Mouse (Mus musculus): Measurements from ENCODE around the gene Hsd17b12. TPM values are rescaled to one million over a fixed set of nuclear protein-coding genes. Genes with fewer than 3 reads are reported as not detected.

Gene Hsd17b12
- 95.1 TPM for polyA plus RNA-seq (2021)

GRCm38 (mm10) chr2:94157592-94158519 is at the start of gene Hsd17b12:
TSS of gene Hsd17b12 (minus strand) at chr2:94157964.
- ChIA-PET POLR2A (no interaction called here), CTCF (interaction anchor here (0.8 to 1.7 kb wide), 4 partner anchors 12 to 132 kb away, joined by 3 to 4 read pairs (median 3); no protein-coding TSS in a partner anchor)
- in situ Hi-C loops (cut with MboI; ENCODE audit: low pct_unique_long_range_greater_than_20kb) = no loop called here
- DNase-seq (ENCODE audit: low read depth, low spot score) (peak; percentile 99), ATAC-seq (peak; percentile 98)
- TF ChIP-seq CTCF (IDR thresholded peaks at IDR 0.05) = no peak
- H3K27me3 ChIP-seq = peaks cover 5% of the 10 kb centered on the region

- in situ Hi-C loops (cut with MboI; ENCODE audit: low pct_unique_long_range_greater_than_20kb) = no loop called here
- TF ChIP-seq CTCF (IDR thresholded peaks at IDR 0.05) = no peak
- no peak for ATAC-seq
- no peak for DNase-seq (ENCODE audit: low read depth, low spot score)
- ChIA-PET POLR2A (no interaction called here), CTCF (no interaction called here)
- H3K27me3 ChIP-seq = peaks cover 75% of the 10 kb centered on the region
Measured at GRCm38 (mm10) chr2:94184906-94185305, 27.1 kb upstream of the Hsd17b12 start.

- ATAC-seq (no peak), DNase-seq (ENCODE audit: low read depth, low spot score) (no peak)
- ChIA-PET POLR2A (interaction anchor here (0.6 kb wide), 1 partner anchor 45 kb away, joined by 4 read pairs; no protein-coding TSS in a partner anchor), CTCF (interaction anchor here (1.0 kb wide), 1 partner anchor 11 kb away, joined by 3 read pairs; no protein-coding TSS in a partner anchor)
- in situ Hi-C loops (cut with MboI; ENCODE audit: low pct_unique_long_range_greater_than_20kb) = no loop called here
- H3K27me3 ChIP-seq = peaks cover 75% of the 10 kb centered on the region
- no peak for TF ChIP-seq CTCF (IDR thresholded peaks at IDR 0.05)
Measured at GRCm38 (mm10) chr2:94184142-94184541, 26.4 kb upstream of the Hsd17b12 start.

DNA sequence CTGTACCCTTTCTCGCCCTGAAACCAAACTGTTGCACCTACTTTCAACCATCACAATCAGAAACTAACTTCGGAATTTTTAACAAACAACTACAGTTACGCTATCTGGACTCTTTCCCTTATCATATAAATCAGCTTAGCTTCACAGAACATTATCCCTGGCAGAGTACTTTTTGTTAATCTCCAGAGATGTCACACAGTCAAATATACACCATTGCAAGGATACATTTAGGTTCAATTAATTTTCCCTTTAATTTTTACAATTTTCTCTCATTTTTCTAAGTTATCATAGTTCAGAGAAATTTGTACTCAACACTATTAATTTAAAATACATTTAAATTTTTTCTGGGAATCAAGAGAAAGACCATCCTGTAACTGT is 21.3 kb upstream of the Hsd17b12 start:
- ATAC-seq = no peak
- in situ Hi-C loops (cut with MboI; ENCODE audit: low pct_unique_long_range_greater_than_20kb) = no loop called here
- no peak for DNase-seq (ENCODE audit: low read depth, low spot score)
- POLR2A ChIA-PET = no interaction called here
- CTCF ChIA-PET = interaction anchor here (0.7 to 1.2 kb wide), 2 partner anchors 11 to 66 kb away, joined by 3 read pairs; no protein-coding TSS in a partner anchor
- no peak for TF ChIP-seq CTCF (IDR thresholded peaks at IDR 0.05)
- peaks cover 44% of the 10 kb centered on the region for H3K27me3 ChIP-seq

DNA sequence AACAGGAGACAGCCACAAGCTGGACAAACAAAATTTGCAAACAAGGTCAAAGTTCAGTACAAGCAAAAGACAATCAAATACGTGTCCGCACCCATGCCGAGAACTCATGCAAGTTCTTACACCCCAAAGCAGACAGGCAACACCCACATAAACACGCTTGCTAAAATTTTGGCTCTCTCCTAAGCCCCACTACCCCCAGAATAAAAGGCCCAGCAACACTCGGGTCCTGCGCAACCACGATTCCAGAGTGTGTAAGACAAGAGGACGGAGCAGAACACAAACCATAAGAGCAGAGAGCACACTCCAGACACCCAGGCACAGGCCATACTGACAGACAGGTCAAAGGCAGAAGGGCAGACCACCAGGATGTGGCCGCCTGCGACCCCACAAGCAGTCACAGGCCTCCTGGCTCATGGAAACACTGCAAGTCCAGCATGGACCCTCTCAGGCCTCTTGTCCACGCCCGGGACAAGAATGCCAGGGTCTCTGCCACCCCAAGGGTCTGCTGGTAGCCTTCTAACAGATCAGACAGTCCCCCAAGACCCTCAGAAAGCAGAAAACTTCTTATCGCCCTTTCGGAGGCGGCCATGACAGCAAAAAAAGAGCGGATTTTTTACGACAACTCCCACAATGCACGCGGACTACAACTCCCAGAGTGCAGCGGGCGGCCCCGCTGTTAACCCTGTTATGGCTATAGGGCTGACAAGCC is 20.7 kb upstream of the Hsd17b12 start:
- ATAC-seq (peak; percentile 87), DNase-seq (ENCODE audit: low read depth, low spot score) (peak; percentile 44)
- ChIA-PET CTCF (interaction anchor here (0.7 to 1.2 kb wide), 2 partner anchors 12 to 66 kb away, joined by 3 read pairs; no protein-coding TSS in a partner anchor), POLR2A (no interaction called here)
- in situ Hi-C loops (cut with MboI; ENCODE audit: low pct_unique_long_range_greater_than_20kb) = no loop called here
- peaks cover 43% of the 10 kb centered on the region for H3K27me3 ChIP-seq
- no peak for TF ChIP-seq CTCF (IDR thresholded peaks at IDR 0.05)

DNA sequence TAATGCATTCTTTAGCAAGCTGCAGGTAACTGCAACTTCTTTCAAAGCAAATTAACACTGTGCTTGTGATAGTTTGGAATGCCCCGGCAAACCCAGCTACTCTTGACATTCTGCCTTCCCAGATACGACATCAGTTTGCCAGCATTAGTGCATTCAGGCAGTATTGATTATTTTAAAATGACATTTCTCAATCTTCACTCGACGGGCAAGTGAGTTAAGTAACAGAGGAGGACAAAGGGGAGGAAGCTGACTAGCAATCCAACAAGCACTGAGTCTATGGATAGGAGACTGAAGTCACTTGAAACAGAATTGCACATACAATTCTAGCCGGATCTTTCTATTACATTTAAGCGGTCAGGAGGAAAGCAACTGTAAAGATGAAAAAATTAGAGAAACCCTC is 19.5 kb upstream of the Hsd17b12 start:
- in situ Hi-C loops (cut with MboI; ENCODE audit: low pct_unique_long_range_greater_than_20kb) = no loop called here
- DNase-seq (ENCODE audit: low read depth, low spot score) (no peak), ATAC-seq (no peak)
- ChIA-PET POLR2A (no interaction called here), CTCF (interaction anchor here (1.5 kb wide), 1 partner anchor 9 kb away, joined by 3 read pairs; no protein-coding TSS in a partner anchor)
- TF ChIP-seq CTCF (IDR thresholded peaks at IDR 0.05) = no peak
- peaks cover 31% of the 10 kb centered on the region for H3K27me3 ChIP-seq

GRCm38 (mm10) chr2:94176381-94176780 is 18.6 kb upstream of the Hsd17b12 start:
- ChIA-PET POLR2A (interaction anchor here (1.0 kb wide), 1 partner anchor 27 kb away, joined by 3 read pairs; no protein-coding TSS in a partner anchor), CTCF (interaction anchor here (1.5 kb wide), 1 partner anchor 10 kb away, joined by 3 read pairs; no protein-coding TSS in a partner anchor)
- TF ChIP-seq CTCF (IDR thresholded peaks at IDR 0.05) = no peak
- in situ Hi-C loops (cut with MboI; ENCODE audit: low pct_unique_long_range_greater_than_20kb) = no loop called here
- H3K27me3 ChIP-seq = peaks cover 23% of the 10 kb centered on the region
- ATAC-seq (no peak), DNase-seq (ENCODE audit: low read depth, low spot score) (no peak)

GRCm38 (mm10) chr2:94173549-94173948 is 15.8 kb upstream of the Hsd17b12 start:
- POLR2A ChIA-PET = no interaction called here
- CTCF ChIA-PET = interaction anchor here (1.3 to 1.5 kb wide), 2 partner anchors 12 to 119 kb away, joined by 3 to 4 read pairs; no protein-coding TSS in a partner anchor
- no peaks in the 10 kb centered on the region for H3K27me3 ChIP-seq
- DNase-seq (ENCODE audit: low read depth, low spot score) (no peak), ATAC-seq (no peak)
- no peak for TF ChIP-seq CTCF (IDR thresholded peaks at IDR 0.05)
- in situ Hi-C loops (cut with MboI; ENCODE audit: low pct_unique_long_range_greater_than_20kb) = no loop called here

DNA sequence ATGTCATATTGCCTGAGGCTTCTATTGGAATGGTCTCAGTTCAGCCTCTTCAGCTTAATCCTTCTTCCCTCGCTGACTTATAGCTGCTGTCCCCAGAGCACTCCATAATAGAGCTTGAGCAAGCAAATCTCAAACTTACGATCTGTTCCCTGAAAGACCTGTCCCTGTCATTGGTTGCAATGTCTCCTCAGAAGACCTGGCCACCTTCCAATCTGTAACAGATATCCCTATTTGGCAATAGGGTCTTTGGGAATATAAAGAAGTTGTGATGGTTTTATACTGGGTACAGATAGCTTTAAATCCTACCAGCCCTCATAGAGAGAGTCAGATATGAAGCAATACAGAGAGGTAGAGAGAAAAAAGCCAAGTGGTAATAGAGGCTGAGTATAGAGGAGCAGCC is 5.4 kb upstream of the Hsd17b12 start:
- no peak for TF ChIP-seq CTCF (IDR thresholded peaks at IDR 0.05)
- ATAC-seq = no peak
- POLR2A ChIA-PET = no interaction called here
- DNase-seq (ENCODE audit: low read depth, low spot score) = no peak
- in situ Hi-C loops (cut with MboI; ENCODE audit: low pct_unique_long_range_greater_than_20kb) = no loop called here
- H3K27me3 ChIP-seq = peaks cover 24% of the 10 kb centered on the region
- CTCF ChIA-PET = interaction anchor here (1.4 kb wide), 1 partner anchor 12 kb away, joined by 3 read pairs; no protein-coding TSS in a partner anchor

- H3K27me3 ChIP-seq = peaks cover 24% of the 10 kb centered on the region
- POLR2A ChIA-PET = no interaction called here
- ATAC-seq (no peak), DNase-seq (ENCODE audit: low read depth, low spot score) (no peak)
- in situ Hi-C loops (cut with MboI; ENCODE audit: low pct_unique_long_range_greater_than_20kb) = no loop called here
- no peak for TF ChIP-seq CTCF (IDR thresholded peaks at IDR 0.05)
- CTCF ChIA-PET = interaction anchor here (0.9 to 1.4 kb wide), 2 partner anchors 8 to 11 kb away, joined by 3 to 4 read pairs; no protein-coding TSS in a partner anchor
Measured at GRCm38 (mm10) chr2:94162141-94162540, 4.4 kb upstream of the Hsd17b12 start.

All from Patski (cell line).